Mouse (Mus musculus): ENCODE measurements around the gene Rps2. TPM values are rescaled to one million over a fixed set of nuclear protein-coding genes. Genes with fewer than 3 reads are reported as not detected.
"Not testable (repeated sequence)": the region's sequence is repeated elsewhere in the genome, so short reads cannot be mapped to it uniquely, and the experiment has no call there.

Rps2 gene
- polyA plus RNA-seq, 1 experiment from 2014 or later, result 856 TPM

- peak overlapping the region; percentile 82 for H3K9ac ChIP-seq (replicated peaks)
- no peaks in the 10 kb centered on the region for H3K9me3 ChIP-seq (ENCODE audit: low read length)
- H3K4me3 ChIP-seq (ENCODE audit: low read depth, low read length), result peak overlapping the region; percentile 86
- peaks cover 15% of the 10 kb centered on the region; the same call in 1 of the 2 replicates for H3K36me3 ChIP-seq (replicated peaks; ENCODE audit: insufficient read depth, low read length)
- WGBS (ENCODE audit: insufficient replicate concordance), result 1% methylated on average over 24 of the region's 24 CpGs
- ATAC-seq (peak; percentile 44), DNase-seq (peak; percentile 63)
- TF ChIP-seq EP300 (IDR thresholded peaks at IDR 0.05; ENCODE audit: low read depth), result 0 out of 2 replicates have a peak, but pooled peaks have one; percentile 5
- TF ChIP-seq CTCF (IDR thresholded peaks at IDR 0.05; ENCODE audit: low read depth), result no peak
- peak overlapping the region; percentile 93 for H3K27ac ChIP-seq (ENCODE audit: low read depth)
- H3K4me1 ChIP-seq (ENCODE audit: insufficient read depth), result peaks cover 14% of the 10 kb centered on the region
- H3K27me3 ChIP-seq (ENCODE audit: insufficient read depth, low read length), result no peaks in the 10 kb centered on the region
- H3K4me2 ChIP-seq (ENCODE audit: low read depth, low read length), result peak overlapping the region; percentile 93
Measured at GRCm38 (mm10) chr17:24707801-24708425, 10.0 kb upstream of the Rps2 start.

GRCm38 (mm10) chr17:24708646-24709045, 9.3 kb upstream of the Rps2 start:
- no peak overlapping the region for H3K4me3 ChIP-seq (ENCODE audit: low read depth, low read length)
- peaks cover 14% of the 10 kb centered on the region for H3K4me1 ChIP-seq (ENCODE audit: insufficient read depth)
- WGBS (ENCODE audit: insufficient replicate concordance), result 19% methylated on average over 2 of the region's 2 CpGs
- no peaks in the 10 kb centered on the region for H3K27me3 ChIP-seq (ENCODE audit: insufficient read depth, low read length)
- ATAC-seq (no peak), DNase-seq (peak; percentile 13)
- no peak overlapping the region for H3K27ac ChIP-seq (ENCODE audit: low read depth)
- peaks cover 15% of the 10 kb centered on the region; the same call in 1 of the 2 replicates for H3K36me3 ChIP-seq (replicated peaks; ENCODE audit: insufficient read depth, low read length)
- H3K9me3 ChIP-seq (ENCODE audit: low read length), result no peaks in the 10 kb centered on the region
- H3K4me2 ChIP-seq (ENCODE audit: low read depth, low read length), result peak overlapping the region; percentile 93; the same call in 1 of the 2 replicates
- TF ChIP-seq CTCF (IDR thresholded peaks at IDR 0.05; ENCODE audit: low read depth), result peak; percentile 68
- no peak for TF ChIP-seq EP300 (IDR thresholded peaks at IDR 0.05; ENCODE audit: low read depth)
- no peak overlapping the region for H3K9ac ChIP-seq (replicated peaks)

- Histone ChIP-seq H3K4me2 (ENCODE audit: low read depth, low read length) (no peak overlapping the region), H3K4me1 (ENCODE audit: insufficient read depth) (peaks cover 6% of the 10 kb centered on the region), H3K36me3 (replicated peaks; ENCODE audit: insufficient read depth, low read length) (0 out of 2 replicates have a peak, but pooled peaks cover 9% of the 10 kb centered on the region), H3K9ac (replicated peaks) (no peak overlapping the region), H3K4me3 (ENCODE audit: low read depth, low read length) (no peak overlapping the region), H3K9me3 (ENCODE audit: low read length) (no peaks in the 10 kb centered on the region), H3K27ac (ENCODE audit: low read depth) (no peak overlapping the region), H3K27me3 (ENCODE audit: insufficient read depth, low read length) (no peaks in the 10 kb centered on the region)
- ATAC-seq (no peak), DNase-seq (no peak)
- TF ChIP-seq CTCF (IDR thresholded peaks at IDR 0.05; ENCODE audit: low read depth) (no peak), EP300 (IDR thresholded peaks at IDR 0.05; ENCODE audit: low read depth) (no peak)
- 86% methylated on average over 6 of the region's 6 CpGs for WGBS (ENCODE audit: insufficient replicate concordance)
Measured at GRCm38 (mm10) chr17:24715556-24715955, 2.4 kb upstream of the Rps2 start.

- DNase-seq (peak; percentile 12), ATAC-seq (no peak)
- Histone ChIP-seq H3K9me3 (ENCODE audit: low read length) (no peaks in the 10 kb centered on the region), H3K4me2 (ENCODE audit: low read depth, low read length) (no peak overlapping the region), H3K4me3 (ENCODE audit: low read depth, low read length) (no peak overlapping the region), H3K4me1 (ENCODE audit: insufficient read depth) (peaks cover 7% of the 10 kb centered on the region), H3K27ac (ENCODE audit: low read depth) (no peak overlapping the region), H3K9ac (replicated peaks) (no peak overlapping the region), H3K27me3 (ENCODE audit: insufficient read depth, low read length) (no peaks in the 10 kb centered on the region), H3K36me3 (replicated peaks; ENCODE audit: insufficient read depth, low read length) (peaks cover 11% of the 10 kb centered on the region; the same call in 1 of the 2 replicates)
- WGBS (ENCODE audit: insufficient replicate concordance), result 94% methylated on average over 15 of the region's 15 CpGs
- no peak for TF ChIP-seq EP300 (IDR thresholded peaks at IDR 0.05; ENCODE audit: low read depth)
- TF ChIP-seq CTCF (IDR thresholded peaks at IDR 0.05; ENCODE audit: low read depth), result no peak
Measured at GRCm38 (mm10) chr17:24716166-24716682, 1.7 kb upstream of the Rps2 start.

GRCm38 (mm10) chr17:24718938-24719337, 1.0 kb downstream of the Rps2 start:
- H3K27me3 ChIP-seq (ENCODE audit: insufficient read depth, low read length); DNase-seq; ATAC-seq; H3K9me3 ChIP-seq (ENCODE audit: low read length); H3K27ac ChIP-seq (ENCODE audit: low read depth): not testable (repeated sequence)
- 45% methylated on average over 5 of the region's 5 CpGs for WGBS (ENCODE audit: insufficient replicate concordance)
- Histone ChIP-seq H3K36me3 (replicated peaks; ENCODE audit: insufficient read depth, low read length) (peaks cover 25% of the 10 kb centered on the region), H3K9ac (replicated peaks) (peak overlapping the region; percentile 94), H3K4me2 (ENCODE audit: low read depth, low read length) (peak overlapping the region; percentile 88), H3K4me1 (ENCODE audit: insufficient read depth) (peaks cover 29% of the 10 kb centered on the region), H3K4me3 (ENCODE audit: low read depth, low read length) (peak overlapping the region; percentile 96)
- peak; percentile 17; the same call in 1 of the 2 replicates for TF ChIP-seq CTCF (IDR thresholded peaks at IDR 0.05; ENCODE audit: low read depth)

- Histone ChIP-seq H3K27ac (ENCODE audit: low read depth) (peak overlapping the region; percentile 93), H3K27me3 (ENCODE audit: insufficient read depth, low read length) (no peaks in the 10 kb centered on the region), H3K4me2 (ENCODE audit: low read depth, low read length) (peak overlapping the region; percentile 88), H3K4me1 (ENCODE audit: insufficient read depth) (peaks cover 31% of the 10 kb centered on the region), H3K9ac (replicated peaks) (peak overlapping the region; percentile 94), H3K9me3 (ENCODE audit: low read length) (no peaks in the 10 kb centered on the region), H3K4me3 (ENCODE audit: low read depth, low read length) (peak overlapping the region; percentile 96), H3K36me3 (replicated peaks; ENCODE audit: insufficient read depth, low read length) (peaks cover 25% of the 10 kb centered on the region)
- TF ChIP-seq CTCF (IDR thresholded peaks at IDR 0.05; ENCODE audit: low read depth) (no peak; the same call in 1 of the 2 replicates), EP300 (IDR thresholded peaks at IDR 0.05; ENCODE audit: low read depth) (peak; percentile 53)
- peak; percentile 99 for DNase-seq
- under 1% methylated on average over 61 of the region's 61 CpGs for WGBS (ENCODE audit: insufficient replicate concordance)
- peak; percentile 94 for ATAC-seq
Measured at GRCm38 (mm10) chr17:24719494-24720222, 1.7 kb downstream of the Rps2 start.

GRCm38 (mm10) chr17:24720616-24721015, 2.7 kb downstream of the Rps2 start:
- Histone ChIP-seq H3K4me1 (ENCODE audit: insufficient read depth) (peaks cover 32% of the 10 kb centered on the region), H3K4me3 (ENCODE audit: low read depth, low read length) (peak overlapping the region; percentile 96), H3K9ac (replicated peaks) (peak overlapping the region; percentile 94), H3K4me2 (ENCODE audit: low read depth, low read length) (peak overlapping the region; percentile 88), H3K27ac (ENCODE audit: low read depth) (peak overlapping the region; percentile 93), H3K36me3 (replicated peaks; ENCODE audit: insufficient read depth, low read length) (peaks cover 25% of the 10 kb centered on the region)
- not testable (repeated sequence) for H3K9me3 ChIP-seq (ENCODE audit: low read length); H3K27me3 ChIP-seq (ENCODE audit: insufficient read depth, low read length); ATAC-seq
- peak; percentile 19 for DNase-seq
- under 1% methylated on average over 10 of the region's 11 CpGs for WGBS (ENCODE audit: insufficient replicate concordance)

- Histone ChIP-seq H3K4me3 (ENCODE audit: low read depth, low read length) (peak overlapping the region; percentile 96), H3K4me1 (ENCODE audit: insufficient read depth) (peaks cover 32% of the 10 kb centered on the region), H3K4me2 (ENCODE audit: low read depth, low read length) (peak overlapping the region; percentile 88), H3K9ac (replicated peaks) (peak overlapping the region; percentile 94), H3K36me3 (replicated peaks; ENCODE audit: insufficient read depth, low read length) (peaks cover 23% of the 10 kb centered on the region)
- H3K27ac ChIP-seq (ENCODE audit: low read depth); H3K9me3 ChIP-seq (ENCODE audit: low read length); ATAC-seq; H3K27me3 ChIP-seq (ENCODE audit: insufficient read depth, low read length): not testable (repeated sequence)
- peak; percentile 25 for DNase-seq
- 25% methylated on average over 7 of the region's 7 CpGs for WGBS (ENCODE audit: insufficient replicate concordance)
Measured at GRCm38 (mm10) chr17:24721383-24721955, 3.6 kb downstream of the Rps2 start.

All from liver, postnatal 0 days (tissue).